Mouse (Mus musculus) lung, adult 18-20 months (tissue): ENCODE data around the gene Gm20937.
"Not testable (repeated sequence)": the region's sequence is repeated elsewhere in the genome, so short reads cannot be mapped to it uniquely, and the experiment has no call there.

ENCODE experiments used
- DNase-seq, 2 experiments: peaks; one replicate each; pipeline ENCODE4 v3.0.0; 2022; ENCODE audit warnings: mixed read lengths in 2 of 2

Gm20937 gene

GRCm38 (mm10) chrY:68294798-68295197 is at the start of gene Gm20937:
Gene Gm20937, minus strand, starts transcription at chrY:68294898.
- not testable (repeated sequence) for DNase-seq
